Mouse (Mus musculus) ES-E14 (cell line): ENCODE measurements at regions not wholly inside any gene's neighbourhood (a gene's known extent, or its start where the extent isn't known, plus 50 kb on each side); places are given as distances from the start of the nearest gene placed in this dataset.

Experiments used
- CHD2 ChIP-seq: IDR thresholded peaks from 2 replicates; pipeline ENCODE4 v1.6.1; 2014; ENCODE audit warnings: mild to moderate bottlenecking, low read depth, low read length, inconsistent platforms
- HCFC1 ChIP-seq: IDR thresholded peaks from 2 replicates; pipeline ENCODE4 v1.6.1; 2012; ENCODE audit warnings: low read length, inconsistent platforms, borderline replicate concordance; ENCODE audit not compliant: insufficient read depth
- MAFK ChIP-seq: IDR thresholded peaks from 2 replicates; pipeline ENCODE4 v1.6.1; 2014; ENCODE audit warnings: mild to moderate bottlenecking, low read depth, low read length, inconsistent platforms; ENCODE audit not compliant: insufficient read depth
- ZC3H11A ChIP-seq: IDR thresholded peaks from 2 replicates; pipeline ENCODE4 v1.6.1; 2012; ENCODE audit warnings: low read depth, mild to moderate bottlenecking, inconsistent platforms, low read length, borderline replicate concordance
- ZNF384 ChIP-seq: IDR thresholded peaks from 2 replicates; pipeline ENCODE4 v1.6.1; 2012; ENCODE audit warnings: low read depth, low read length, inconsistent platforms

GRCm38 (mm10) chr9:41599874-41600273 lies 438.4 kb upstream of the Ubash3b start:
- TF ChIP-seq HCFC1 (no peak), MAFK (no peak), CHD2 (no peak), ZNF384 (no peak), ZC3H11A (no peak)
